Mouse (Mus musculus): ENCODE measurements around the gene Slc38a9. TPM values are rescaled to one million over a fixed set of nuclear protein-coding genes. Genes with fewer than 3 reads are reported as not detected.
"Not testable (repeated sequence)": the region's sequence is repeated elsewhere in the genome, so short reads cannot be mapped to it uniquely, and the experiment has no call there.

Gene Slc38a9
- total RNA-seq, 2 experiments from 2014 or later, result 11.1 to 24.2 TPM

- ATAC-seq (replicated peaks; ENCODE audit: poor library complexity), result peak; percentile 49; the same call in 1 of the 2 replicates
Measured at GRCm38 (mm10) chr13:112678154-112678553, 17.6 kb downstream of the Slc38a9 start.

DNA sequence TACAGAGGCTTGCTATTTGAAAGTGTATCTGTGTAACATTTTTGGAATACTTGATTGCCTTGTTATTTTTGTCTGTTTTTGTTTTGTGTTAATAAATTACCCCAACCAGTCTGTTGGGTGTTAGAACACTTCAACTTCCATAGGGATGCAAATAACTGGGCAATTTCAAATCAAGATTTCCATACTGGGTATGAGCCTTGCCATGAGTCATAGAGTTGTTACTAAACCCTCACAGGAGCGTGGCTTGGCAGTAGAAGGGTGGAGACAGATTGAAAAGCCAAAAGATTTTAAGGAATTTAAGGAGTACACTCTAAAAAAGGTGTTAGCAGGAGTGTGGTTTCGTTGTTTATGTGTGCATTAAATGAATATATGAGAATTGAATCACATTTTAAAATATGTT is 22.8 kb downstream of the Slc38a9 start:
- no peak for ATAC-seq (replicated peaks; ENCODE audit: poor library complexity)

DNA sequence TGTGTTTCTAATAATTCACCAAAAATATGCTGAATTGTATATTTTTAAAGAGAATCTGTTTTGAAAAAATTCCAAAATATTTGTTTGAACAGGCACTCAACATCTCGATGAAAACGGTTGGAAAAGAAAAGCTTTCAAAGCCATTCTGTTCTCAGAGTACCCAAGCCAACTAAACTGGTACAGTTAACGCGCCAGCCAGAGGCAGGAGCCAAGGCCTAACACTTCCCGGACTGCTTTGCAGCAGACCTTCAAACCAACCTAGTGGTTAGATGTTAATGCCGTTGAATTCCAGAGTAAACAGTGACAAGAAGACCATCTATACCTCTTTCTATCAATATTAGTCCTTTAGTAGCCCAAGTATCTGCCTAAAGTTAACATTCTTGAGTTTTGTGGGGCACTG is 23.4 kb downstream of the Slc38a9 start:
- no peak for ATAC-seq (replicated peaks; ENCODE audit: poor library complexity)

DNA sequence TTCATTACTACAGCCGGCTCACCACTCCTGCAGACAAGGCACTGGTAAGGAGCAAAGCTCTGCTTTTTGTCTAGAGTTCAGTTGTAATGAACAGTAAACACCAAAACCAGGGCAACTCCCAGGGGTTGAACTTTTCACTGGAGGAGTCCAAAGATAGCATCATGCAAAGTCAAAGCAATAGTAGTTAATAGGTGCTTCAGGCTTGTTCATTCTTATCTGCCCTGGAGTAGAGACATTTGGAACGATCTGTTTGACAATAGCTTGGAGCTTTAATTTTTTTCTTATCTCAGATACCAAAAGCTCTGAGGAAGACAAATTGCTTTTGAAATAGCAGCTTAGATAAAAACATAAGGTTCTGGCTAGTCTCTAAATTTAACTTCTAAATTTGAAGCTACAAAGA is 25.6 kb downstream of the Slc38a9 start:
- ATAC-seq (replicated peaks; ENCODE audit: poor library complexity), result peak; percentile 71

- ATAC-seq (replicated peaks; ENCODE audit: poor library complexity), result peak; percentile 69
Measured at GRCm38 (mm10) chr13:112692870-112693553, 32.5 kb downstream of the Slc38a9 start.

DNA sequence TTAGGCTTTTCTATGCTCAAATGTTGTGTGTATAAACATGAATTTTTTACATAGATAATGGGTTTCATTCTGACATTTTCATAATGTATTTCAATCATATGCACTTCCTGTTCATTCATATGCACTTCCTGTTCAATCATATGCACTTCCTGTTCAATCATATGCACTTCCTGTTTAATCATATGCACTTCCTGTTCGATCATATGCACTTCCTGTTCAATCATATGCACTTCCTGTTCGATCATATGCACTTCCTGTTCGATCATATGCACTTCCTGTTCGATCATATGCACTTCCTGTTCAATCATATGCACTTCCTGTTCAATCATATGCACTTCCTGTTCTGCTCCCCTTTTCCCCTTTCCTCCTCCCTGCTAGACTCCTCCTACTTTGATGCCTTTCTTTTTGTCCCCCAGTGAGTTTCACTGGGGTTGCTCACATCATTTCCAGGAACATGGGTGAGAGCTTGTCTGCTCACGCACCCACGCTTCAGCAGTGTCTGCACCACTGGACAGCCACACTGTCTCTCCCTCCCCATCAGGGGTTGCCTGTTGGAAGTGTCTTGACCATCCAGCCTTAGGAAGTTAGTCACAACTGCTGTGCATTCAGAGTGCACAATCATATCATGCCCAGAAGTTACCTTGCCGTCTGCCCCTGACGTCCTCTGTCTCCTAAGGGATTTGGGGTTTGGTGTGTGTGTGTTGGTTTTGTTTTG is 35.1 kb downstream of the Slc38a9 start:
- 0 out of 2 replicates have a peak, but pooled peaks have one; percentile 9 for ATAC-seq (replicated peaks; ENCODE audit: poor library complexity)

DNA sequence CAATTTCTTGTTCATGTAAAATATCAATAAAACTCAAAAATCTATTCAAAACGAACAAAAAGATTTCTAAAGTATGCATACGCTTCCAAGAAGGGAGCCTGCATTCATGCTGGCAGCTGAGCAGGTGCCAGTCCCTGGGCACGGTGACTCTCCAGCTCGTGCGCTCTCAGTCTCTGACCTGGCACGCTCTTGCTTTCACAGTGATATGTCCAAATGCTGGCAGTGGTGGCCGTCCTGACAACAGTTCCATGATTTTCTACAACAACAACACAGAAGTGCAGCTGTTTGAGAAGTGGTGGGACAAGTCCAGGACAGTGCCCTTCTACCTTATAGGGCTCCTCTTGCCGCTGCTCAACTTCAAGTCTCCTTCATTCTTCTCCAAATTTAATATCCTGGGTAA is 40.7 kb downstream of the Slc38a9 start:
- no peak for ATAC-seq (replicated peaks; ENCODE audit: poor library complexity)

GRCm38 (mm10) chr13:112706351-112706750 is 45.8 kb downstream of the Slc38a9 start:
- no peak for ATAC-seq (replicated peaks; ENCODE audit: poor library complexity)

- ATAC-seq (replicated peaks; ENCODE audit: poor library complexity), result no peak
Measured at GRCm38 (mm10) chr13:112720078-112720736, 59.7 kb downstream of the Slc38a9 start.

DNA sequence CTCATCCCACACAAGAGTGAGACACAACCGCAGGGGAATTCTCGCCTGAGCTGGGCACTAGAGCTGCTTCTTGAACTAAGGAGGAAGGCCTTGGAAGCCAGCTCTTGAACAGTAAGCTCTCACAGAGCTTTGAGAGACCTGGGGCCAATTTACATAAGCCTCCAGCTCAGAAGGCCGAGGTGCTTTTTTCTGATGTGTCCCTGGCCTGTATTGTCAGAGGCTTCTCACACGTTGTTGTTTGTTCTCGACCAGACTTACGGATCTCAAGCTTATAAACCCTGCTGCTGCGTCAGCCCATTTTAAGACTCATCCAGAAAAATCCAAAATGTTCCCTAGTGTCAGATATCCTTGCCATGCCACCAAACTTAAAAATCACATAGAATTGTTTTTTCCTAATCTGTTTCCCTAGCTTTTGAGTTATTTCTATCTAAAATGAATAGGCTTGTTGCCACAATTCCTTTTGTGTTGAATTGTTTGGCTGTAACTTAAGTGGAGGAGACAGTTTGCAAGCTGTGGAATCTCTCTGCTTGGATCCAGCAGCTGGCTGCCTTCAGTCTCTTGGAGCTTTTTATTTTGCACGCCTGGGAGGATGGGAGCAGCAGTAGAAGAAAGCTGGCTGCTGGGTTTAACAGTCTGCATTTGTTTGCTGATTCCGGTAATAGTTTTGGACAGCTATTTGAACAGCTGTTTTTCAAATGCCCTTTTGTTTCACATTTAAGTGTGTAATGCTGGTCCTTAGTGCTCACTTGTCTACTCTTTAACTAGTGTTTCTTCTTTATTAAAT is 61.6 kb downstream of the Slc38a9 start:
- ATAC-seq (replicated peaks; ENCODE audit: poor library complexity), result no peak

GRCm38 (mm10) chr13:112724260-112724659 is 63.7 kb downstream of the Slc38a9 start:
- not testable (repeated sequence) for ATAC-seq (replicated peaks; ENCODE audit: poor library complexity)

DNA sequence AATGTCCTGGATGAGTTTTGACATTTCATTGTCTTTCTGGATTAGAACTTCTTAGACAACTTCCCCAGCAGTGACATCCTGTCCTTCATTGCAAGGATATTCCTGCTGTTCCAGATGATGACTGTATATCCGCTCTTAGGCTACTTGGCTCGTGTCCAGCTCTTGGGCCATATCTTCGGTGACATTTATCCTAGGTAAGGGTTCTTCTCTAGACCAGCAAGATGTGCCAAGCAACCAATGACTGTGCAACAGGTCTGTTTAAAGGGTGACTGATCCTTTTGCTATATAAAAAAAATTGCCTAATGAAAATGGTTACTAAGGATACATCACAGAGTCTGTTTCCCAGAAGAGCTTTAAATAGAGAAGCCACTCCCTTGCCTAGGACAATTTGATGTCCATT is 65.5 kb downstream of the Slc38a9 start:
- no peak for ATAC-seq (replicated peaks; ENCODE audit: poor library complexity)

GRCm38 (mm10) chr13:112733311-112733710 is 72.8 kb downstream of the Slc38a9 start:
- ATAC-seq (replicated peaks; ENCODE audit: poor library complexity), result no peak

DNA sequence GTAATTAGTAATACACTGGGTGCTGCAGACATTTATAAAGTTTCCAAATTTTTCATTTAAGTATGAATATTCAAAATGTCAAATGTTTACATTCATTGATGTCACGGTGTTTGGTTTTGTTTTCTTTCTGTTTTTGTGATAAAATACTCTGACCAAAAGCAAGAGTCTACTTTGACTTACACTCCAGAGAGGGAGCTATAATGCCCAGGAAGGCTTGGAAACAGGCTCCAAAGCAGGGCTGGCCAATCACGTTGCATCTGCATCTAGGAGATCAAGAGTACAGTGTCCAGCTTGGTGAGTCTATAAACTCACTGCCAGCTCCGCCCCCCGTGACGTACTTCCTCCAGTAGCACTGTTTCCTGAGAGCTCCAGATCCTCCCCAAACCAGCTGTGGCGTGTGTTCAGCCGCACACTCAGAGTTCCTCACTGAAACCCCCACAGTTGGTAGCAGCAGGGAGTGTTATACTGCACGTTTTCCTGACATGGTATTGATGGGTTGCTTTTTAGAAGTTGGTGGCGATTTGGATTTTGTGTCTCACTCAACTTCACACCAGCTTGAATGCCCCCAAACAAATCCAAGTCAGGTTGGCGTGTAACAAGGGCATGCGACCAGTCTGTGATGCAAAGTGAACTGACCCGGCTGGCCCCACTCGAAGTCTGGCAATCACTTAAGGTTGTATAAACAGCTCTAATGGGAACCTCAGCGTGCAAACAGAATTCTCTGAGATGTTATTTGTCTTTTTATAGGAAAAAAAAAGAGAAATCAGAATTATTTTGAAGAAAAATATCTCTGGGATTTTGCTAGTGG is 74.6 kb downstream of the Slc38a9 start:
- peak; percentile 83 for ATAC-seq (replicated peaks; ENCODE audit: poor library complexity)

DNA sequence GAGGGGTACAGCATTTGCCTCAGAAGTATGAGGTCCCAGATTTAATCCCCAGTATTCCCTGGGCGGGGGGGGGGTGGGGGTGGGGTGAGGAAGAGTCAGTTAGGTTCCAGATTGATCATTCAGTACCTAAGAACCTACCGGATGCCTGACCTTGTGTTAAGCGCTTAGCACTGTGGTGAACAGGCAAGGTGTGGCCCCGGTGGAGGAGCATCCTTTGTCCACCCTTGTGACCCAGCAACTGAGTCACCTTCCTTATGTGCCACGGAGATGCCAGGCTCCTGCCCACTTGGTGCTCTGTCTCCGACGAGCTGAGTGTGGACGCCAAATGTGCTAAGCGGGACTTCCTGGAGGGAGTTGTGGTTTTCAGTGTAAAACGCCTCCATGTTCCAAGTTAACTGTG is 75.9 kb downstream of the Slc38a9 start:
- no peak for ATAC-seq (replicated peaks; ENCODE audit: poor library complexity)

GRCm38 (mm10) chr13:112737110-112737509 is 76.6 kb downstream of the Slc38a9 start:
- ATAC-seq (replicated peaks; ENCODE audit: poor library complexity), result no peak

- no peak for ATAC-seq (replicated peaks; ENCODE audit: poor library complexity)
Measured at GRCm38 (mm10) chr13:112738005-112738404, 77.5 kb downstream of the Slc38a9 start.

DNA sequence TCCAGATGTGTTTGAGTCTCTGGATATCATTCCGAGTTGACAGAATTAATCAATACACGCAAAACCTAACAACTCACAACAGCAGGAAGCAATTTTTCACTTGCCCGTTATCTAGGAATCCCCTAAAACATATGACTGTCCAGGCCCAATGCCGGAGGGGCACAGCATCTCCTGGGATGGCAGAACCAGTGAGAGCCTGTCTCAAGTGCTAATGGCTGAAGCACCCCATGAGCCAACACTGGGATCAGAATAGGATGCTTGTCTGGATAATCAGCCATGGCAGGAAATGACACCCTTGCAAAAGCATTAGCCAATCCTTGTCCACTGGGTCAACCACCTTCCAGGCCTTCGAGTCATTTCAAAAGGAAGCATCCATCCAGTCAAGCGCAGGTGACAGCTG is 79.5 kb downstream of the Slc38a9 start:
- no peak for ATAC-seq (replicated peaks; ENCODE audit: poor library complexity)

GRCm38 (mm10) chr13:112742076-112742830 is 81.7 kb downstream of the Slc38a9 start:
- no peak for ATAC-seq (replicated peaks; ENCODE audit: poor library complexity)

DNA sequence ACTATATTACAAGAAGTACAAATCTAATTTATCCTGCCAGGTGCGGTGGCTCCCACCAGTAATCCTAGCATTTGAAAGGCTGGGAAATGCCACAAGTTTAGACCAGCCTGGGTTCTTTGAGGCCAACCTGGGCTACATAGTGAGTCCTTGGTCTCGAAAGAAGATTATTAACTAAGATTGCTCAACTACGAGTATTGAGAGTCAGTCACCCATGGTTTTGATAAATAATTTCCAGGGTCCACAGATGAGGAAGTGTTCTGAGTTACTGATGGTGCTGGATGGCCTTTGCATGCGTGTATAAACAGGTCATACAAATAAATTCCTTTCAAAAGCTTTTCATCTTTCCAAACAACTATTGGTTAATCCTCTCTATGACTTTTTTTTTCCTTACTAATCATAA is 83.1 kb downstream of the Slc38a9 start:
- ATAC-seq (replicated peaks; ENCODE audit: poor library complexity), result no peak
